Mouse (Mus musculus): ENCODE data around the gene Pld1. TPM values are rescaled to one million over a fixed set of nuclear protein-coding genes. Genes with fewer than 3 reads are reported as not detected.

Gene Pld1
- total RNA-seq, 1 experiment from 2014 or later = 12.1 TPM

GRCm38 (mm10) chr3:28083218-28083617 lies 144.7 kb downstream of the Pld1 start:
- no peak for ATAC-seq (replicated peaks in 1 of 2; ENCODE audit: insufficient read depth in 1 of 2, low FRiP score in 2 of 2, low TSS enrichment in 1 of 2, low read depth in 1 of 2, poor library complexity in 2 of 2, severe bottlenecking in 2 of 2)

GRCm38 (mm10) chr3:28084281-28084680 lies 145.8 kb downstream of the Pld1 start:
- no peak for ATAC-seq (replicated peaks in 1 of 2; ENCODE audit: insufficient read depth in 1 of 2, low FRiP score in 2 of 2, low TSS enrichment in 1 of 2, low read depth in 1 of 2, poor library complexity in 2 of 2, severe bottlenecking in 2 of 2)

- no peak for ATAC-seq (replicated peaks in 1 of 2; ENCODE audit: insufficient read depth in 1 of 2, low FRiP score in 2 of 2, low TSS enrichment in 1 of 2, low read depth in 1 of 2, poor library complexity in 2 of 2, severe bottlenecking in 2 of 2)
These were observed 152.8 kb downstream of the Pld1 start for GRCm38 (mm10) chr3:28091296-28091695.

GRCm38 (mm10) chr3:28091741-28092140 lies 153.2 kb downstream of the Pld1 start:
- ATAC-seq (replicated peaks in 1 of 2; ENCODE audit: insufficient read depth in 1 of 2, low FRiP score in 2 of 2, low TSS enrichment in 1 of 2, low read depth in 1 of 2, poor library complexity in 2 of 2, severe bottlenecking in 2 of 2) = no peak

GRCm38 (mm10) chr3:28093684-28094302 lies 155.3 kb downstream of the Pld1 start:
- no peak for ATAC-seq (replicated peaks in 1 of 2; ENCODE audit: insufficient read depth in 1 of 2, low FRiP score in 2 of 2, low TSS enrichment in 1 of 2, low read depth in 1 of 2, poor library complexity in 2 of 2, severe bottlenecking in 2 of 2)

- ATAC-seq (replicated peaks in 1 of 2; ENCODE audit: insufficient read depth in 1 of 2, low FRiP score in 2 of 2, low TSS enrichment in 1 of 2, low read depth in 1 of 2, poor library complexity in 2 of 2, severe bottlenecking in 2 of 2) = no peak
These were observed 157.0 kb downstream of the Pld1 start for GRCm38 (mm10) chr3:28095451-28095850.

GRCm38 (mm10) chr3:28099175-28099574 lies 160.7 kb downstream of the Pld1 start:
- peak in 1 of 2 experiments; percentile 42; a peak in 2 of 4 replicates for ATAC-seq (replicated peaks in 1 of 2; ENCODE audit: insufficient read depth in 1 of 2, low FRiP score in 2 of 2, low TSS enrichment in 1 of 2, low read depth in 1 of 2, poor library complexity in 2 of 2, severe bottlenecking in 2 of 2)

- ATAC-seq (replicated peaks in 1 of 2; ENCODE audit: insufficient read depth in 1 of 2, low FRiP score in 2 of 2, low TSS enrichment in 1 of 2, low read depth in 1 of 2, poor library complexity in 2 of 2, severe bottlenecking in 2 of 2) = no peak
These were observed 166.5 kb downstream of the Pld1 start for GRCm38 (mm10) chr3:28104992-28105391.

GRCm38 (mm10) chr3:28107446-28108004 lies 169.0 kb downstream of the Pld1 start:
- ATAC-seq (replicated peaks in 1 of 2; ENCODE audit: insufficient read depth in 1 of 2, low FRiP score in 2 of 2, low TSS enrichment in 1 of 2, low read depth in 1 of 2, poor library complexity in 2 of 2, severe bottlenecking in 2 of 2) = peak; percentile 80 to 83

- no peak for ATAC-seq (replicated peaks in 1 of 2; ENCODE audit: insufficient read depth in 1 of 2, low FRiP score in 2 of 2, low TSS enrichment in 1 of 2, low read depth in 1 of 2, poor library complexity in 2 of 2, severe bottlenecking in 2 of 2)
These were observed 173.0 kb downstream of the Pld1 start for GRCm38 (mm10) chr3:28111516-28111915.

GRCm38 (mm10) chr3:28113881-28114280 lies 175.4 kb downstream of the Pld1 start:
- no peak for ATAC-seq (replicated peaks in 1 of 2; ENCODE audit: insufficient read depth in 1 of 2, low FRiP score in 2 of 2, low TSS enrichment in 1 of 2, low read depth in 1 of 2, poor library complexity in 2 of 2, severe bottlenecking in 2 of 2)

GRCm38 (mm10) chr3:28141716-28142115 lies 203.2 kb downstream of the Pld1 start:
- ATAC-seq (replicated peaks in 1 of 2; ENCODE audit: insufficient read depth in 1 of 2, low FRiP score in 2 of 2, low TSS enrichment in 1 of 2, low read depth in 1 of 2, poor library complexity in 2 of 2, severe bottlenecking in 2 of 2) = no peak

- no peak for ATAC-seq (replicated peaks in 1 of 2; ENCODE audit: insufficient read depth in 1 of 2, low FRiP score in 2 of 2, low TSS enrichment in 1 of 2, low read depth in 1 of 2, poor library complexity in 2 of 2, severe bottlenecking in 2 of 2)
These were observed 203.6 kb downstream of the Pld1 start for GRCm38 (mm10) chr3:28142121-28142520.

- no peak for ATAC-seq (replicated peaks in 1 of 2; ENCODE audit: insufficient read depth in 1 of 2, low FRiP score in 2 of 2, low TSS enrichment in 1 of 2, low read depth in 1 of 2, poor library complexity in 2 of 2, severe bottlenecking in 2 of 2)
These were observed 206.2 kb downstream of the Pld1 start for GRCm38 (mm10) chr3:28144676-28145075.

- no peak for ATAC-seq (replicated peaks in 1 of 2; ENCODE audit: insufficient read depth in 1 of 2, low FRiP score in 2 of 2, low TSS enrichment in 1 of 2, low read depth in 1 of 2, poor library complexity in 2 of 2, severe bottlenecking in 2 of 2)
These were observed 207.0 kb downstream of the Pld1 start for GRCm38 (mm10) chr3:28145461-28145860.

- no peak for ATAC-seq (replicated peaks in 1 of 2; ENCODE audit: insufficient read depth in 1 of 2, low FRiP score in 2 of 2, low TSS enrichment in 1 of 2, low read depth in 1 of 2, poor library complexity in 2 of 2, severe bottlenecking in 2 of 2)
These were observed 211.3 kb downstream of the Pld1 start for GRCm38 (mm10) chr3:28149656-28150256.

GRCm38 (mm10) chr3:28158006-28158405 lies 219.5 kb downstream of the Pld1 start:
- no peak for ATAC-seq (replicated peaks in 1 of 2; ENCODE audit: insufficient read depth in 1 of 2, low FRiP score in 2 of 2, low TSS enrichment in 1 of 2, low read depth in 1 of 2, poor library complexity in 2 of 2, severe bottlenecking in 2 of 2)

- no peak for ATAC-seq (replicated peaks in 1 of 2; ENCODE audit: insufficient read depth in 1 of 2, low FRiP score in 2 of 2, low TSS enrichment in 1 of 2, low read depth in 1 of 2, poor library complexity in 2 of 2, severe bottlenecking in 2 of 2)
These were observed 220.4 kb downstream of the Pld1 start for GRCm38 (mm10) chr3:28158916-28159315.

GRCm38 (mm10) chr3:28162346-28162745 lies 223.9 kb downstream of the Pld1 start:
- ATAC-seq (replicated peaks in 1 of 2; ENCODE audit: insufficient read depth in 1 of 2, low FRiP score in 2 of 2, low TSS enrichment in 1 of 2, low read depth in 1 of 2, poor library complexity in 2 of 2, severe bottlenecking in 2 of 2) = no peak
